Mouse (Mus musculus) induced T-regulatory cell, adult 2 months (primary cell): ENCODE data around the gene Gm2564.
"Not testable (repeated sequence)": the region's sequence is repeated elsewhere in the genome, so short reads cannot be mapped to it uniquely, and the experiment has no call there.

ENCODE experiments used
- DNase-seq: peaks from one replicate; pipeline ENCODE4 v3.0.0-alpha.2; 2012; ENCODE audit warnings: low read depth

Gm2564 gene

DNA sequence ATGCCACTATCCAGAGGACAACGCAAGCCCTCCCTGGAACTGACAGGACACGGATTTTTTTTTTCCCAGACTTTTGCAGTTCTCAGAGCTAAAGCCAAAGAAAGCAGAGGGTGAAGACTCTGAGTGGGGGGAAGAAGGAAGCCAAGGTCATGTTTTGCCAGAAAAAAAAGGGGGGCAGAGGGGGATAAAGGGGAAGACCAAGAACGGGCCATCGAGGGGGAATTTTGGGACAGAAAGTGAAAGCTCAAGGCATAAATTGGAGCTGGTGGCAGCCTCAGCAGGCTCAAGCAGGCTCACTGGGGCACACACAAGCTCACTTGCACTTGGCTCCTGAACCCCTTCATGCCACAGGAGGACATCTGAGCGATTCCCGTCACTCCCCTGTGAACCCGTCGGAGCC is at the start of gene Gm2564:
Gene Gm2564 (plus strand): TSS at position 301 of the 400 bp plus-strand sequence.
- not testable (repeated sequence) for DNase-seq

DNA sequence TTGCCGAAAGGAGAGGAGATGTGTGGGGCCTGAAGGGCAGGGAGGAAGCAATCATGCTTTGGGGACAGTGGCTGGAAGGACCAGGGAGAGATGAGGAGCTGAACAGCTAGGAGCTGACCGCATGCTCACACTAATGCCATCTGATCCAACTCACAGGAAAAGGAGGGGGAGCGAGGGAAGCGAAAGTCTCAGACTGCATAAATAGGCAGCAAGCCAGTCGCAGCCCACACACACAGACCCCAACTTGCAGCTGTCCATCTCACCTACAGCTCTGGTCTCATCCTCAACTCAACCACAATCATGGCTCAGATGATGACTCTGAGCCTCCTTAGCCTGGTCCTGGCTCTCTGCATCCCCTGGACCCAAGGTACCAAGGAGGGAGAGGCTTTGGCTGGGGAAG is 17.6 kb upstream of the Gm2564 start, which contains the start of gene Gm10591:
Gene Gm10591 (plus strand): TSS at position 301 of the 400 bp plus-strand sequence.
- not testable (repeated sequence) for DNase-seq

DNA sequence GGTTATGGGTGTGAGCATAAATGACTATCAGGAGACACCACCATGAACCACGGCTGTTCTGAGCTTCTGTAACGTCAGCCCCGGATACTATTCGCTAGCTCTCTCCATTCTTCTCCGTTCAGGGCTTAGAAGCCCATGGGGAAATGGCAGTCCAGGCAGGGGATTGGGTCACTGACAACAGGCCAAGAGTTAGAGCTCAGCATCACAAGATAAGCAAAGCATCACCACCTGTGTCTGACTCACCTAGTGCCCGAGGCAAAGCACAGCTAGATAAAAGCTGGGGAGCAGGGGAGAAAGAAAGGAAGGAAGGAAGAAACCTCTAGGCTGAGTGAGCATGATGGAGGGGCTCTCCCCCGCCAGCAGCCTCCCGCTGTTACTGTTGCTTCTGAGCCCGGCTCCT is 25.4 kb downstream of the Gm2564 start, which contains the start of gene Ccl27b:
Gene Ccl27b (plus strand): TSS at position 301 of the 400 bp plus-strand sequence.
- DNase-seq: not testable (repeated sequence)

DNA sequence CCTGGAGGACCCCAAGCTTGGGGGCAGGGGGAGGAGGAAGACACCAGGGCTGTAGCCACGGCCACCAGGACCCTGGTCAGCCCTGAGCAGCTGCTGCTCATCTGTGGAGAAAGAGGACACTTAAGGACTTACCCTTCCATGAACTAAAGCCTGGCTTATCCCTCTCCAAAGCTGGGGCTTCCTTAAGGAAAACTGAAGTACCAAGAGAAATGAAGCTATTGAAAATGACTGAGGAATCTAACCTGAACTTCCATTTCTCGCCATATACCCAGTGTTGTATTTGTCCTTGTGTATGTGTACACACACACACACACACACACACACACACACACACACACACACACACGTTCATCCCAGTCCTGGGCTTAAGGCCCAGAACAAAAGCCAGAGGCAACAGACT is 32.3 kb downstream of the Gm2564 start, which contains the start of gene Il11ra2:
Gene Il11ra2 (minus strand): TSS at position 101 of the 400 bp plus-strand sequence.
- DNase-seq: not testable (repeated sequence)

DNA sequence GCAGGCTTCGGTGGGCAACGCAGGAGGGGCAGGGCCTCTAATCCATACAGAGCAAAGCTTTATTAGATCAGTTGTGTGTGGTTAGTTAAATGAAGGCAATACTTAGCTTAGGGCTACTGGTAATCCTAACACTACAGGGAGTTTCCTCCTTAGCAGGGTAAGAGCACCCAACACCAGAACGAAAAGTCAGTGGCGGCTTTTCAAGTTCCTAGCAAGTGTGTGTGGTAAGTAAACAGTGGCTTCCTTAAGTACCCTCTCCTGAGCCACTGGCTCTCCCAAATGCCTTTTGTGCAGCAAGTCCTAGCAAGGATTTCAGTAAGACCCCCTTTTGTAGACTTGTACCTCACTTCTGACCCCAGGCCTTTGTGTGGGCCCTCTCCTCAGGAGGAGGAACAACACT is 45.9 kb downstream of the Gm2564 start:
- DNase-seq: not testable (repeated sequence)

DNA sequence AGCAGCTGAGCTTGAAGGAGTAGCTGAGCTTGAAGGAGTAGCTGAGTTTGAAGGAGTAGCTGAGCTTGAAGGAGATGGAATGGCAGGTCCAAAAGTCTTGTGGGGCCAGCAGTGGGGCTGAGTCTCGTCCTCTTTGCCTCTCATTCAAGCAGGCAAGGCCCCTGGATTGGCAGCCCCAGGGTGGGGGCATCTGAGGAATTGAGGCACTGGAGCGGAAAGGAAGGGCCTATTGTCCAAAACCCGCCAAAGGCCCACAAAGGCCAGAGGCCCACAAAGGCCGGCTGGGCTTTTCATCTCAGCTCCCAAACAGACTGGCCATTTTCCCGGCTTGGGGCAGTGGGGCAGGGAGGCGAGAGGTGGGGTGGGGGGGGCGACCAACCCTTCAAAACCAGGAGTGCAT is 49.8 kb downstream of the Gm2564 start:
- not testable (repeated sequence) for DNase-seq

DNA sequence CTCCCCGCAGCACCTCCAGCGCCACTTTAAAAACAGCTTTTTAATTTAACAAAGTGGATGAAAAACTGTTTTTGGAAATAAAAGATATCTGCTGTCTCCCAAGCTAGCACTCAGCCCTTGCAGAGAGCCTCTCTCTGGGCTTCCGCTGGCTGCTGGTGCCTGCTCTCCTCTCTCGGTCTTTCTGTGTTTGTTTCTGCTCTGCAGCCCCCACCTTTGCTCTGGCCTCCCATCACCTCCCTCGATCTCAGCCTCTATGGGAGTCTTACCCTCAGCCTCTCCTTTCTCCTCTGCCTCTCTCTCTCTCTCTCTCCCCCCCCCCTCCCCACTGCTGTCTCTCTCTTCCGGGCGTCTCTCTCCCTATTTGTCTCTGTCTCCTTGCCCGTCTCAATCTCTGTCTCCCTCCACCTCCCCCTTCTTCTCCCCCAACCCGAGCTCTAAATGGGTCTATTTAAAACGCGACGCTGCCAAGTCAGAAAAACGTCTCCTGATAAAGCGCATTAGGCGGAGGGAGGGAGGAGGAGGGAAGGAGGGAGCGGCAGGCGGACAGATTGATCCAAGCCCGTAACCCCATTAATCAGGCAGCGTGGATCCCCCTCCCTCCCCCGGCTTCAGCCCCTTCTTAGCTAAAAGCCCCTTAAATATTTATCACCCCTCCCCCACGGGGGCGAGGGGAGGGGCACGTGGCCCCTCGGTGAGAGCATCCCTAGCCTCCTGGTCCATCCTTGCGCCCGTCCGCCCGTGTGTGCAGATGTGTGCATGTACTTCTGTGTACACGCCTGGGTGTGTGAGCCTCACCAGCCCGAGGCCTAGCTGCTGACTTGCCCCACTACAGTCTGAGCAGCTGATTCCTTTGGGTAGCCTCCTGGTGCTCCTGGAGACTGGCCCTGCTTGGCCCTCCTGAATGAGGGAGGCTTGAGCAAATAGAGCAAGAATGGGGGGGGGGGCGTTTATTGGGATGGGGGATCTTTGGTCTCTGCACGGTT is 51.1 kb downstream of the Gm2564 start:
- DNase-seq: not testable (repeated sequence)
